Mouse (Mus musculus) CD4-positive, CD25-positive, alpha-beta regulatory T cell, adult 4 months (primary cell): ENCODE measurements around the gene Slc25a35. TPM values are rescaled to one million over a fixed set of nuclear protein-coding genes. Genes with fewer than 3 reads are reported as not detected.
"Not testable (repeated sequence)": the region's sequence is repeated elsewhere in the genome, so short reads cannot be mapped to it uniquely, and the experiment has no call there.

Source experiments
- ATAC-seq: one replicate; pipeline ENCODE4 v1.8.0; 2017
- polyA plus RNA-seq, 2 experiments: library from polyadenylated mRNA; unstranded; fragments of 100-300 nt; shearing (Covaris generic); gene quantifications; one replicate each; pipeline ENCODE4 v1.2.1; 2017

Gene Slc25a35
- polyA plus RNA-seq, 2 experiments from 2014 or later, result 5.0 to 10.7 TPM

GRCm38 (mm10) chr11:69008182-69009121 is 40.5 kb downstream of the Slc25a35 start, which contains the start of gene Pfas:
Gene Pfas (minus strand): TSS chr11:69008460.
- ATAC-seq, result peak; percentile 73

GRCm38 (mm10) chr11:69009508-69009907 is 41.6 kb downstream of the Slc25a35 start:
- no peak for ATAC-seq

DNA sequence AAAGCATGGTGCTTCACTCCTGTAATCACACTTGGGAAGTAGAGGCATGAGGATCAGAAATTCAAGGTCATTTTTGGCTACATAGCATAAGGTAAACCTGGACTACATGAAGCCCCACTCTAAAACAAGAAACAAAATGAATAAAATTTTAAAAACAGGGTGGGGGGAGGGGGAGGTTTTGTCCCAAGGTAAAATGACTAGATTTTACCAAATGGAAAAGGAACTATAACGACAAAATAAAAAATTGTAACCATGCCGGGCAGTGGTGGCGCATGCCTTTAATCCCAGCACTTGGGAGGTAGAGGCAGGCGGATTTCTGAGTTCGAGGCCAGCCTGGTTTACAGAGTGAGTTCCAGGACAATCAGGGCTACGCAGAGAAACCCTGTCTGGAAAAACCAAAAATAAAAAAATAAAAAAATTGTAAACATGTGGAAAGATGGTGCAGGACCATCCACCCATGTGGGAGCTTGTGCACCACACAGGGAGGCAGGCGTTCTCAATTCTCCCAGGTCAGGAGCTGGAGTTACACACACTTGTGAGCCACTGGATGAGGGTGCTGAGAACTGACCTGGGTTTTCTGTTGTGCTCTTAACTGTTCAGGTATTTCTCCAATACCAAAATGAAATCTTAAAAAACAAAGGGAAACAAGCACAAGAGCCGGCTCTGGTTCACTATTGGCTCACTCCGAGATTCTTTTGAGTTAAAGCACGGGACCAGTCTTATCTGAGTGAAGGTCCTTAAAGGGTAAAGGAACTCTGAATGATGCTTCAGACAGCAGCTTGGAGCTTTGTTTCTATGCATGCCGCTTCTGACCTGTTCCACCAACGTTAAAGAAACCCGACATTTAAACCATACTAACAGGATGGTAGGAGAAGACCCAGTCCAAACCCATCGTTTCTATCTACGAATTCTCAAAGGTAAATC is 42.7 kb downstream of the Slc25a35 start:
- no peak for ATAC-seq

GRCm38 (mm10) chr11:69011445-69011844 is 43.5 kb downstream of the Slc25a35 start:
- not testable (repeated sequence) for ATAC-seq

DNA sequence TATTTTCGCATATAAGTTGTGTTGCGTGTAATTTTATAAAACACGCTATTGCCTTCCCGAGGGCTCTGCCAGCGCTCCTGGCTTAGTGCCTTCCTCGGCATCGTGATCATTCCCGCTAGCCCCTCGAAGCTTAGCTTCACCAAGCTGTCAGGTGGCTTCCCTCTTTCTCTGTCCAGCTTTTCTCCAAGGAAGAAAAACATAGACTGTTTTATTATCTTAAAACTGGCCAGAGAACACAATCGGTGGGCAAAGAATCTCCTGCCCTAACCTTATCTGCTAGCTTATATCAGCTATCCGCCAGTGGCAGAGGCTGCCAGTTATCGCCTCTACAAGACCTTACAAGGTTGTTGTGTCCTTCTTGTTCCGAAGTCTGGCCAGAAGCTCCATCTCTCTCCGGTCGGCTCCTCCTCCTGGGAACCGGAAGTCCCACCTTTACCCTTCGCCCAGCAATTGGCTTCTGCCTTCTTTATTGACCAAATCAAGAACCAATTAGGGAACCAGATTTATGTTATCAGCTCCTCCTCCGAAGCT is 44.2 kb downstream of the Slc25a35 start:
- ATAC-seq, result peak; percentile 69

DNA sequence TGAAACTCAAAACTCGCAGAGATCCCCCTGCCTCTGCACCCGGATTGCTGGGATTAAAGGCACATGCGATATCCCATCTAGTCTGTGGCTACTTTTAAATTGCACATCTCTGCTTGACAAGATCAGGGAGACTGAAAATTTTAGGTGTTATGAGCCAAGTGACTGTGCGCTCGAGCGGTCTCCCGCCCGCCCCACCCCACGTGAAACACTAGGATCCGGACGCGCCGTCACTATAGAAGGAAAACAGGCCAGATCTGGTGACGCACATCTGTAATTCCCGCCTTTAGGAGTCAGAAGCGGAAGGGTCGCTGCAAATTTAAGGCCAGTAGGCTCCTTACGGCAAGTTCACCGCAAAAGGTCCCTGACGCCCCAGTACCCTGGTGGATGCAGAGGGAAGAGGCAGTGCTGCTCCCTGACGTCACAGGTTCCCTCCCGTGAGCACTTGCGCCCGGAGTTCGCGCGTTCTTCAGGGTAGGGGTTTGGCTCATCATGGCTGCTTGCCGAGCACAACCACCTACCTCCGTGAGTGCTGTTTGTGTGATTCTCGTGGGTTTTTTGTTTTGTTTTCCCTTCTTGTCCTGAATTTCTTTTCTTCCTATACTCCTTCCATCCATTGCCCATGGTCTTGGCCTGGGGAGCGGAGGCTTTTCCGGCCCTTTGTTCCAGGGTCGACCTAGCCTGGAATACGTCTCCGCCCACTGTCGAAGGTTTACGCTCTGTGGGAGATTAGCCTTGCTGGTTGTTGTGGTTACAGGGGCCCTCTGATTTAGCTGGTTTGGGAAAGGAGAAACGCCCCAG is 47.9 kb downstream of the Slc25a35 start, which contains the start of gene Ctc1:
TSS of gene Ctc1 (plus strand) at position 268 of the 798 bp plus-strand sequence.
- ATAC-seq, result peak; percentile 97

DNA sequence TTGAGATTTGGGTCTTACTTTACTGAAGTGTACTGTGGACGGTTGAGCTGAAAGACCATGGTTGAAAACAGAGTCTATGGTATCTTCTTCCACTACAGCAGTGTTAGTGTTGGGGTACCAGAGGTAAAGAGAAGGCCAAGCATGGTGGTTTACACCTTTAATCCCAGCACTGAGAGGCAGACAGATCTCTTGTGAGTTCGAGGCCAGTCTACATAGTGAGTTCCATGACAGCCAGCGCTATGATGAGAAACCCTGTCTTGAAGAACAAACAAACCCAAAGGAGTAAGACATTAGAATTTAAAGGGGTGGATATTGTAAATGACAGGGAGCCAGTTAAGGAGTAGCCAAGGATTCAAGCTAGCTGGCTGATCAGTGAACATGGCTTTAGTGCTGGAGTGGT is 48.8 kb downstream of the Slc25a35 start:
- ATAC-seq, result no peak

DNA sequence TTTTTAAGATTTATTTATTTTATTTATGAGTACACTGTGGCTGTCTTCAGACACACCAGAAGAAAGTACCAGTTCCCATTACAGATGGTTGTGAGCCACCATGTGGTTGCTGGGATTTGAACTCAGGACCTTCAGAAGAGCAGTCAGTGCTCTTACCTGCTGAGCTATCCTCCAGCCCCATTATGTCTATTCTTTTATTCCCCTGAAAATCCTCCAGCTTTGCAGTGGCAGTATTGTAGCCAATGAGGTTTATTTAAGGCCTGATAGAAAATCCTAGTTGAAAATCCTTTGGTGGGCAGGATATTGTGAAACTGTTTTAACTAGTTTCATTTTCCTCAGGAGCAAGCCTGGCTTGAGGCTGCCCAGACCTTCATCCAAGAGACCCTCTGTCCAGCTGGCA is 52.8 kb downstream of the Slc25a35 start:
- no peak for ATAC-seq

Other genes starting within 250 kb of the Slc25a35 start
- 10 to 100 TPM; 29.6 to 33.9 TPM for gene Ndel1, start 96.3 kb upstream of the Slc25a35 start, polyA plus RNA-seq
- not detected for gene Rnf222, start 79.6 kb upstream of the Slc25a35 start, polyA plus RNA-seq
- 1,000 to 10,000 TPM; 1,826 to 2,291 TPM for gene Rpl26, start 66.5 kb upstream of the Slc25a35 start, polyA plus RNA-seq
- not detected for gene Odf4, start 41.0 kb upstream of the Slc25a35 start, polyA plus RNA-seq
- gene Arhgef15, start 10.7 kb upstream of the Slc25a35 start, polyA plus RNA-seq, result under 1 TPM; 0.16 to 0.19 TPM
- gene Rangrf, start 7.1 kb downstream of the Slc25a35 start, polyA plus RNA-seq, result 10 to 100 TPM; 36.9 to 71.7 TPM
- 10 to 100 TPM; 20.2 to 33.9 TPM for gene Pfas, start 40.3 kb downstream of the Slc25a35 start, polyA plus RNA-seq
- 10 to 100 TPM; 12.5 to 13.5 TPM for gene Ctc1, start 47.8 kb downstream of the Slc25a35 start, polyA plus RNA-seq
- 10 to 100 TPM in 1 of 2 experiments, 1 to 10 TPM in 1; 9.0 to 17.8 TPM for gene Aurkb, start 77.5 kb downstream of the Slc25a35 start, polyA plus RNA-seq
- gene Borcs6, start 91.6 kb downstream of the Slc25a35 start, polyA plus RNA-seq, result 1 to 10 TPM; 1.0 to 1.4 TPM
- gene Tmem107, start 102.7 kb downstream of the Slc25a35 start, polyA plus RNA-seq, result 1 to 10 TPM; 2.4 to 4.2 TPM
- 10 to 100 TPM; 26.0 to 35.9 TPM for gene Vamp2, start 120.4 kb downstream of the Slc25a35 start, polyA plus RNA-seq
- 1 to 10 TPM; 4.5 to 6.6 TPM for gene Per1, start 127.1 kb downstream of the Slc25a35 start, polyA plus RNA-seq
- not detected for gene Hes7, start 152.3 kb downstream of the Slc25a35 start, polyA plus RNA-seq
- gene 9130213A22Rik, start 154.5 kb downstream of the Slc25a35 start, polyA plus RNA-seq, result not detected
- gene Aloxe3, start 157.8 kb downstream of the Slc25a35 start, polyA plus RNA-seq, result under 1 TPM in 1 of 2 experiments, not detected in 1; 0.35 TPM
- not detected for gene Alox12b, start 188.9 kb downstream of the Slc25a35 start, polyA plus RNA-seq
- 10 to 100 TPM; 10.6 to 15.5 TPM for gene Alox8, start 229.7 kb downstream of the Slc25a35 start, polyA plus RNA-seq